Mouse (Mus musculus) erythroblast, embryonic 14.5 days (primary cell): ENCODE data around the gene Zfp771.

Experiments used
- GATA1 ChIP-seq: IDR thresholded peaks from 2 replicates; pipeline ENCODE4 v1.6.1; 2012; ENCODE audit warnings: low read length, inconsistent platforms, mixed read lengths
- TAL1 ChIP-seq: IDR thresholded peaks from 3 replicates; pipeline ENCODE4 v1.6.1; 2012; ENCODE audit warnings: low read length, inconsistent platforms, mixed read lengths

GRCm38 (mm10) chr7:127207374-127208294, 36.4 kb upstream of the Zfp771 start:
- no peak for TF ChIP-seq TAL1
- TF ChIP-seq GATA1 = no peak
